Mouse (Mus musculus): Measurements from ENCODE around the gene Auts2. TPM values are rescaled to one million over a fixed set of nuclear protein-coding genes. Genes with fewer than 3 reads are reported as not detected.

Gene Auts2
- polyA plus RNA-seq, 1 experiment from 2014 or later, result 30.4 TPM

DNA sequence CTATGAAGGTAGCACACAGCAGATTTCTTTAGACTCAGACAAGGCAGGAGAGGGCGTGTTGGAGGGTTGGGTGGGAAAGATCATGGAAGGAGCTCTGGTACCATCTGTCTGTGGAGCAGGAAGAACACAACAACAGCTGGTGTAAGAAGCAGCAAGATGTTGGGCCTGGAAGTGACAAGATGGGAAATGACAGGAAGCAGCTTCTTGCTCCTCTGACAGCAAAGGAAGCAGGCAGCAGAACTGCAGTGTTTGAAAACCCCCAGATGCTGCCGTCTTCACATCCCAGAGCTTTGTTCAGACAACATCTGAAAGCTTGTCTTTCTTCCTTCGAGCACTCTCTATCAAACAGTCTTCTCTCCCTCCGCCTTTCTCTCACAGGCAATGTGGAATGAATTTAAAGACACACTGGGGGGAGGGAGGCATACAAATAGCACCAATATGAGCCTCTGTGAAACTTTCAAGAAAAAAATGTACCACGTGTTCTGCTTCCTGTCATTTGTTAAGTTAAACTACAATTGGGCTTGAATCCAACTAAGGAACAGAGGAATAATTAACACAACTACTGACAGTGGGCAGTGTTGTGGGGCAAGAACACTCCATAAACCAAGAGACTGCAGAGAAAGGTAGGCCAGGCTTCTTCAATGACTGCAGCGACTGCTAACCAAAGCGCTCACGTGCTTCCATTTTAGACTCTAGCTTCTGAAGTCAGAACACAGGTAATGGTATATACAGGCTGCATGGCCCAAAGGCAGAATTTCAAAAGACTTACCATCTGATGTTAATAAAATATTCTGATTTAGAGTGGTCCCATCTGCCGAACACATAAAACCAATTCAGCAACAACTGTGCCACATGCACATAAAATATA, 381.6 kb downstream of the Auts2 start:
- no peak overlapping the region for H3K4me3 ChIP-seq (ENCODE audit: low read depth, low read length)
- ATAC-seq (replicated peaks; ENCODE audit: low FRiP score, low TSS enrichment, low read depth) (0 out of 2 replicates have a peak, but pooled peaks have one; percentile 36), DNase-seq (ENCODE audit: low spot score) (peak; percentile 59)
- H3K36me3 ChIP-seq (ENCODE audit: control insufficient read depth, insufficient read depth, low read length), result no peaks in the 10 kb centered on the region
- 31% methylated on average over 9 of the region's 9 CpGs for WGBS
- no peak overlapping the region for H3K9ac ChIP-seq (ENCODE audit: low read length)
- no peaks in the 10 kb centered on the region for H3K9me3 ChIP-seq (ENCODE audit: control insufficient read depth, low read length)
- H3K4me2 ChIP-seq (ENCODE audit: low read length), result no peak overlapping the region
- no peaks in the 10 kb centered on the region for H3K27me3 ChIP-seq (replicated peaks; ENCODE audit: control insufficient read depth, insufficient read depth, low read length)
- peaks cover 19% of the 10 kb centered on the region for H3K4me1 ChIP-seq (replicated peaks; ENCODE audit: control insufficient read depth, insufficient read depth, low read length)
- H3K27ac ChIP-seq (ENCODE audit: low read depth), result peak overlapping the region; percentile 73

- Histone ChIP-seq H3K4me1 (replicated peaks; ENCODE audit: control insufficient read depth, insufficient read depth, low read length) (no peaks in the 10 kb centered on the region), H3K4me2 (ENCODE audit: low read length) (no peak overlapping the region), H3K27ac (ENCODE audit: low read depth) (no peak overlapping the region), H3K4me3 (ENCODE audit: low read depth, low read length) (no peak overlapping the region), H3K9ac (ENCODE audit: low read length) (no peak overlapping the region), H3K36me3 (ENCODE audit: control insufficient read depth, insufficient read depth, low read length) (no peaks in the 10 kb centered on the region), H3K27me3 (replicated peaks; ENCODE audit: control insufficient read depth, insufficient read depth, low read length) (no peaks in the 10 kb centered on the region), H3K9me3 (ENCODE audit: control insufficient read depth, low read length) (no peaks in the 10 kb centered on the region)
- no peak for DNase-seq (ENCODE audit: low spot score)
- no peak for ATAC-seq (replicated peaks; ENCODE audit: low FRiP score, low TSS enrichment, low read depth)
- 91% methylated on average over 4 of the region's 4 CpGs for WGBS
Measured at GRCm38 (mm10) chr5:132144181-132144580, 399.0 kb downstream of the Auts2 start.

DNA sequence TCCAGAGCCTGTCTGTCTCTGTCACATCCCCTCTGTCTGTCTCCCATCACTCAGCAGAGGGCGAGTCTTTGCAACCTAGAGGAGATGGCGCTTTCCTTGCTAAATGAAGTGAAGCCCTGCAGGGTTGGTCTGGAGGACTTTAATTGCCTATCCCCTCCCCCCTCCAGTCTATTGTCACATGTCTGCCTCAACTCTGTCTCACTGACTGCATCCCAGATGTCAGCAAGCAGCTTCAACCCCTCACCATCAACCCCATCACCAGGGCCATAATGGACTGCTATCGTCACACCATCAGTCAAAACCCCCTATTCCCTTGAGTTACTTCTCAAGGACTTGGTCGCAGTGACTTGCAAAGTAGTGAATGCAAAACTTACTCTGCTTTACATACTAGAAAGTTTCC, 402.3 kb downstream of the Auts2 start:
- Histone ChIP-seq H3K36me3 (ENCODE audit: control insufficient read depth, insufficient read depth, low read length) (no peaks in the 10 kb centered on the region), H3K4me3 (ENCODE audit: low read depth, low read length) (no peak overlapping the region), H3K27me3 (replicated peaks; ENCODE audit: control insufficient read depth, insufficient read depth, low read length) (no peaks in the 10 kb centered on the region), H3K27ac (ENCODE audit: low read depth) (no peak overlapping the region), H3K4me1 (replicated peaks; ENCODE audit: control insufficient read depth, insufficient read depth, low read length) (no peaks in the 10 kb centered on the region), H3K4me2 (ENCODE audit: low read length) (no peak overlapping the region), H3K9ac (ENCODE audit: low read length) (no peak overlapping the region), H3K9me3 (ENCODE audit: control insufficient read depth, low read length) (no peaks in the 10 kb centered on the region)
- DNase-seq (ENCODE audit: low spot score), result no peak
- 75% methylated on average over 4 of the region's 4 CpGs for WGBS
- ATAC-seq (replicated peaks; ENCODE audit: low FRiP score, low TSS enrichment, low read depth), result no peak

DNA sequence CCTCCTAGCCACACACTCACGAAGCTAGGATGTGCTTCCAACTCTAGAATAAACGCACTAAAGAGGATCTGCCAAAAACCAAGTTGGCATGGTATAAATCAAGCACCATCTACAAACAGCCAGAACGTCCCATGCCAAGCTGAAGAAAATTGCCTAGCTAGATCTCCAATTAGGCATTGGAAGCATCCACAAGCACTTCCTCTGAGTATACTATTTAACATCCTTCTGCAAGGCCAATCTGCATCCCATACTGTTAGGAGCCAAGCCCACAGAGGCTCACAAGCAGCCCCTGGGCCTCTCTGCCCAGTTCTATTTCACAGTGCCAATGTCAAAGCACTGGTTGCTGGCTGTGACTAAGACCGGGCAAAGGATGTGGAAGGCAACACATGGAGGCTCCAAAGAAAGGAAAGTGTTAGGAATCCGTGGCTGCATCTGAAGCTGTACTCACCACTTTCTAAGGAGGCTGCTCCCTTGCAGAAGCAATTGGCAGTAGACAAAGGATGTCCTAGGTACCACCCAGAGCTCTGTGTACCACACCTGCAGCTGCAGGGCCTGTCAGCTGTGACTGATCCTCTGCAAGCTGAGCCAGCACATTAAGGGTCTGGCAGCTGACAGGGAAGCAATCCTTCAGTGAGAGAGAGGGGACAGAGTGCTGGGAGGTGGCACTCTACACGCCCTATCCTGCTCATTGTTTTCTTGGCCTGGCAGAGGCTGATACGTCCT, 407.0 kb downstream of the Auts2 start:
- WGBS, result 47% methylated on average over 7 of the region's 7 CpGs
- Histone ChIP-seq H3K4me2 (ENCODE audit: low read length) (no peak overlapping the region), H3K36me3 (ENCODE audit: control insufficient read depth, insufficient read depth, low read length) (no peaks in the 10 kb centered on the region), H3K27ac (ENCODE audit: low read depth) (no peak overlapping the region), H3K4me1 (replicated peaks; ENCODE audit: control insufficient read depth, insufficient read depth, low read length) (no peaks in the 10 kb centered on the region), H3K9ac (ENCODE audit: low read length) (no peak overlapping the region), H3K27me3 (replicated peaks; ENCODE audit: control insufficient read depth, insufficient read depth, low read length) (no peaks in the 10 kb centered on the region), H3K4me3 (ENCODE audit: low read depth, low read length) (no peak overlapping the region), H3K9me3 (ENCODE audit: control insufficient read depth, low read length) (no peaks in the 10 kb centered on the region)
- DNase-seq (ENCODE audit: low spot score) (no peak), ATAC-seq (replicated peaks; ENCODE audit: low FRiP score, low TSS enrichment, low read depth) (no peak)

DNA sequence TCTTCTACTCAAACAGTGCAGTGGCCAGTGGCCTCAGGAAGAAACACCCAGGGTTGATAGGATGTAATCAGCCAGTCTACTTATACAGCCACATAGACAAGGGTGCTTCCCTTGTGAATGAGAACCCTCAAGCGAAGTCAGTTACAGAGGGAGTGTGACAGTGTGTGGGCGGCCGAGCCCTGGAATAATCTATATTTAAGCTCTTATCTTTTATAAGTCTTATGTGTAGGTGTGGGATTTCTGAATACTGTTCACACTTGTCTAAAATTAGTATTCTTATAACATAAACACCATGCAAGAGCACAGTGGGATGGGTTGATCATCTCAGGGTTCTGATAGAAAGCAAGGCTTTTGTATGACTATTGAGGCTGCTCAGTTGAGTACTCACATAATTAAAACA, 411.2 kb downstream of the Auts2 start:
- H3K4me2 ChIP-seq (ENCODE audit: low read length), result no peak overlapping the region
- H3K36me3 ChIP-seq (ENCODE audit: control insufficient read depth, insufficient read depth, low read length), result no peaks in the 10 kb centered on the region
- H3K4me1 ChIP-seq (replicated peaks; ENCODE audit: control insufficient read depth, insufficient read depth, low read length), result no peaks in the 10 kb centered on the region; the same call in 1 of the 2 replicates
- H3K9me3 ChIP-seq (ENCODE audit: control insufficient read depth, low read length), result no peaks in the 10 kb centered on the region
- ATAC-seq (replicated peaks; ENCODE audit: low FRiP score, low TSS enrichment, low read depth) (no peak), DNase-seq (ENCODE audit: low spot score) (no peak)
- 97% methylated on average over 3 of the region's 3 CpGs for WGBS
- no peaks in the 10 kb centered on the region for H3K27me3 ChIP-seq (replicated peaks; ENCODE audit: control insufficient read depth, insufficient read depth, low read length)
- no peak overlapping the region for H3K4me3 ChIP-seq (ENCODE audit: low read depth, low read length)
- H3K9ac ChIP-seq (ENCODE audit: low read length), result no peak overlapping the region
- H3K27ac ChIP-seq (ENCODE audit: low read depth), result no peak overlapping the region

GRCm38 (mm10) chr5:132130577-132130976, 412.6 kb downstream of the Auts2 start:
- WGBS, result 40% methylated on average over 4 of the region's 4 CpGs
- no peak overlapping the region for H3K4me3 ChIP-seq (ENCODE audit: low read depth, low read length)
- no peak for DNase-seq (ENCODE audit: low spot score)
- no peak for ATAC-seq (replicated peaks; ENCODE audit: low FRiP score, low TSS enrichment, low read depth)
- H3K27ac ChIP-seq (ENCODE audit: low read depth), result no peak overlapping the region
- H3K27me3 ChIP-seq (replicated peaks; ENCODE audit: control insufficient read depth, insufficient read depth, low read length), result no peaks in the 10 kb centered on the region
- H3K36me3 ChIP-seq (ENCODE audit: control insufficient read depth, insufficient read depth, low read length), result no peaks in the 10 kb centered on the region
- H3K4me2 ChIP-seq (ENCODE audit: low read length), result no peak overlapping the region
- H3K4me1 ChIP-seq (replicated peaks; ENCODE audit: control insufficient read depth, insufficient read depth, low read length), result no peaks in the 10 kb centered on the region; the same call in 1 of the 2 replicates
- no peak overlapping the region for H3K9ac ChIP-seq (ENCODE audit: low read length)
- H3K9me3 ChIP-seq (ENCODE audit: control insufficient read depth, low read length), result no peaks in the 10 kb centered on the region

GRCm38 (mm10) chr5:132126626-132127025, 416.5 kb downstream of the Auts2 start:
- no peak overlapping the region for H3K27ac ChIP-seq (ENCODE audit: low read depth)
- DNase-seq (ENCODE audit: low spot score) (no peak), ATAC-seq (replicated peaks; ENCODE audit: low FRiP score, low TSS enrichment, low read depth) (no peak)
- H3K36me3 ChIP-seq (ENCODE audit: control insufficient read depth, insufficient read depth, low read length), result no peaks in the 10 kb centered on the region
- no peak overlapping the region for H3K4me2 ChIP-seq (ENCODE audit: low read length)
- 74% methylated on average over 12 of the region's 12 CpGs for WGBS
- H3K9ac ChIP-seq (ENCODE audit: low read length), result no peak overlapping the region
- no peak overlapping the region for H3K4me3 ChIP-seq (ENCODE audit: low read depth, low read length)
- no peaks in the 10 kb centered on the region for H3K27me3 ChIP-seq (replicated peaks; ENCODE audit: control insufficient read depth, insufficient read depth, low read length)
- no peaks in the 10 kb centered on the region for H3K9me3 ChIP-seq (ENCODE audit: control insufficient read depth, low read length)
- no peaks in the 10 kb centered on the region; the same call in 1 of the 2 replicates for H3K4me1 ChIP-seq (replicated peaks; ENCODE audit: control insufficient read depth, insufficient read depth, low read length)

- Histone ChIP-seq H3K4me1 (replicated peaks; ENCODE audit: control insufficient read depth, insufficient read depth, low read length) (0 out of 2 replicates have a peak, but pooled peaks cover 6% of the 10 kb centered on the region), H3K9ac (ENCODE audit: low read length) (no peak overlapping the region), H3K36me3 (ENCODE audit: control insufficient read depth, insufficient read depth, low read length) (no peaks in the 10 kb centered on the region), H3K9me3 (ENCODE audit: control insufficient read depth, low read length) (no peaks in the 10 kb centered on the region), H3K27me3 (replicated peaks; ENCODE audit: control insufficient read depth, insufficient read depth, low read length) (no peaks in the 10 kb centered on the region), H3K27ac (ENCODE audit: low read depth) (no peak overlapping the region), H3K4me2 (ENCODE audit: low read length) (no peak overlapping the region), H3K4me3 (ENCODE audit: low read depth, low read length) (no peak overlapping the region)
- ATAC-seq (replicated peaks; ENCODE audit: low FRiP score, low TSS enrichment, low read depth) (no peak), DNase-seq (ENCODE audit: low spot score) (no peak)
- 69% methylated on average over 3 of the region's 3 CpGs for WGBS
Measured at GRCm38 (mm10) chr5:132115631-132116030, 427.5 kb downstream of the Auts2 start.
